Mouse (Mus musculus): Measurements from ENCODE around the gene Pdzrn3.

The Pdzrn3 gene

DNA sequence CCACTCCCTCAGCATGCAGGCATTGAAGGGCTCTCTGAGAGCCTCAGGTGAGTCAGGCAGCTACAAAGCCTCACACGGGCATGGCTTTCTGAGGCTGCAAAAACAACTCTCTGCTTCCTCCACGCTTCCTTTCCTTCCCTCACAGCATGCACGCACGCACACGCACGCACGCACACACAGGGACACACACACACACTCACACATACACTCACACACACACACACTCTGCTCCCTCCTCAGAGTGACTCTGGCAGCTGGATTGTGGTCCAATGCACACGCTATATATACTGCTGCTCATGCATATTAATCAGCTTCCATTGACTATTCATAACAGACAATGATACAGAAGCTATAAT, 178.8 kb downstream of the Pdzrn3 start:
- DNase-seq (ENCODE audit: low read depth, low spot score) = peak; percentile 28

DNA sequence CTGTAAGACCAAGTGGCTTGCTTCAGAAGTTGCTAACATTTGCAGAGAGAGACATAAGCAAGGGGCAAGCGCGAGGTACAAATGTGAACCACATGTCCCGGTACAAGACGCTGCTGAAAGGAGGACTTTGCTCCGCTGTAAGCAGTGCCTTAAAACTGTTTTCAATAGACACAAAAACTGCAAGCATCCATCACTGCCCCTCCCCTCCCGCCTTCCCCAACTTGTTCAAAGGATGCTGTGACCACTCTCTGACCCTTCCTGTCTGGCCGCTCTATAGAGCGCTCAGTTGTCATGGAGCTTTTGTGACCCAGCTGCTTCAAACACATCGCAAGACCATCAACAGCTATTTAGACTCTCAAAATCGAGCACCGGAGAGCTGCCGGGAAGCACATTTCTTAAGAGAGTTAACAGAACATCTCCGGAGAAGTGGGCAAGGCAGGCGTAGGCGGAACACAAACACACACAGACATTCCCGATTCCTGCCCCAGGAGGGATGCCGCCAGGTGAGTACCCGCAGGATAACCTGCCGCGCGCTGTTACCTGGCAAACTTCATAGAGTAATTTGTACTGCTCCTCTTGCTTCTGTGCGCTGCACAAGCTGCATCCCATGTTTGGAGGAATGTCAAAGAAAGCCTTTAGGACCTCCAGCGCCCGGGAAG, 179.3 kb downstream of the Pdzrn3 start:
- DNase-seq (ENCODE audit: low read depth, low spot score) = no peak

DNA sequence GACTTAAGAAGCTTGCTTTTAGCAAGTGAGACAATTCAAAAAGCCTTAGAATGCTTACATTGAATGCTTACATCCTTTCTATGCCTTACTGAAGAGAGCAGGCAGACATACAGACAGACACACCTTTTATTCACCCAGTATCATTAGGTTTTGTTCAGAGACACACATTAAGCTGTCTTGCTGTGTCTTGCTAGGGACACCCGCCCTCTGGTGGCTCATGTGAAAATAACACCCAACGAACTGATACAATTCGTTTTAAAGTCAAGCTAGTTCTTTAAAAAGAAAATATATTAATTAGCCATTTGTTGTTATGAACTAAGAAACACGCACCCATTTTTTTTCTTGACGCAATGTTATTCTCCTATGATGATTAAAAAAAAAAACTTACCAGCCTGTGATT, 180.1 kb downstream of the Pdzrn3 start:
- DNase-seq (ENCODE audit: low read depth, low spot score) = peak; percentile 57

DNA sequence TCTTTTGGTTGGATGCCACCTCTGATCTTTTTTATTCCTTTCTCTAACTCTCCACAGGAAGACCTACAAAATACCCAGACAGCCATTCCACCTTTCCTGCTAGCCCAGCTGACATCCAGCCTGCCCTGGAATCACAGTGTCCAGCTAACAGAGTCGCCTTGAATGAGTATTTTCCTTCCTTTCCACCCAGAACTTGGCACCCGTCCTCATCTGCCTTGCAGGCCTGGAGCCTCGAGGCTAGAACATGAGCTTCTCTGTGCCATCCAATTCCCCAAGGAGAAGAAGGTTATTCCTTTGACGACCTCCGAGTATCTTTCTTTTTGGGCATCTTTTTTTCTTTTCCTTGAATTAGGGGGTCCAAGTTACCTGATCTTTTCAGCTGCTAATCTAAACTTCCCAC, 181.8 kb downstream of the Pdzrn3 start:
- DNase-seq (ENCODE audit: low read depth, low spot score) = no peak

DNA sequence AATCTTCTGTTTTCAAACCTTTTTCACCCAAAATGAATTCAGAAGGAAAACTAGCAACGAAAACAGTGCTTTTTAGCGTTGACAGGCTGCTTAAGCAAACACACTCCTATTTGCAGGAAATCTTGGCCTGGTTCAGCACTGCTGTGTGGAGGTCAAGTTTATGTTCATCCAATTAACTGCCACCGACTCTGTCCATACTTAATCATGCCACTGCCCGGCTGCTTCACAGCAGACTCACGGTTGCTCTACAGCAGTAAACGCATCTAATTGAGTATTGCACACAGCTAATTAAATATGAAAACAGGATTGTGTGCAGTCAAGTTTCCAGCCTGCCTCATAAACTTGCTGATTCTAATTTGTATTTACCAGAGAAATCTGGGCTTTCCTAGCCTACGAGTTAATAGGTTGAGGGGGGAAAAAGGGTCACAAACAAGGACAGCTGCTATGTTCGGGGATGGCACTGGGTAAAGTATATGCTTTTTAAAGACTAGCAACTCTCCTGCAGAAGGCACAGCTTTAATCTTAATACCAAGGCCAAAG, 183.2 kb downstream of the Pdzrn3 start:
- DNase-seq (ENCODE audit: low read depth, low spot score) = no peak

DNA sequence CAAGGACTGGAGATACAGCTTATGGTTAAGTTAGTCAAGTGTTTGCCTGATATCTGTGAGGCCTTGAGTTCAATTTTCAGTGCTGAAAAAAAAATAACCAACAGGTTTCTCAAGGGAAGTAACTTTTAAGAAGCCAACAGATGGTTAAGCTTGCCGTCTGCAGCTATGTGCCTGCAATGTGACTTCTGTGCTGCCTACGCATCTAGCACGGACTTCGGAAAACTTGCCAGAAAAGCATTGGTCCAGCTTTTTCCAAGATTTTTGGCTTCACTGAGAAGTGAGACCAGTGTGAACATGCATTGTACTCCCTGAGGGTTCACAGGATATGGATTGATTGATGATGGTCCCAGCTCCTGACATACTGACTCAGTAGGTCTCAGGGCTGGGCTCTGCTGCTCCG, 186.1 kb downstream of the Pdzrn3 start:
- DNase-seq (ENCODE audit: low read depth, low spot score) = no peak

DNA sequence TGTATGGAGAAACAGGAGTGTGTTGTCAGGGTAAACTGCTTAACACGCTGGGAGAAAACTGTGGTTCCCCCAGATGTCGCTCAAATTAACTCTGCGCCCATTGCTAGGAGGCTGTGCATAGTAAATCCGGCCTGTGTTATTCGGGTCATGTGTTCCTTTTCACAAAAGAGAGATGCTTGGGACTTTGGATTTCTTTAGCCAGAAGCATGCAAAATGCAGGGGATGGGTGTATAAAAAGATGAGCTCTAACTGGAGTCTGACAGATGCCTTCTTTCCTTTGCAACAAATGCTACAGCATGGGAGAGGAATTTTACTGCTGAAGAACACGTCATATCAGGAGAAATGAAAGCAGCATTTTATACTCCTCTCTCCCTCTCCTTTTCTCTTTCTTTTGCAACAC, 190.4 kb downstream of the Pdzrn3 start:
- DNase-seq (ENCODE audit: low read depth, low spot score) = no peak

DNA sequence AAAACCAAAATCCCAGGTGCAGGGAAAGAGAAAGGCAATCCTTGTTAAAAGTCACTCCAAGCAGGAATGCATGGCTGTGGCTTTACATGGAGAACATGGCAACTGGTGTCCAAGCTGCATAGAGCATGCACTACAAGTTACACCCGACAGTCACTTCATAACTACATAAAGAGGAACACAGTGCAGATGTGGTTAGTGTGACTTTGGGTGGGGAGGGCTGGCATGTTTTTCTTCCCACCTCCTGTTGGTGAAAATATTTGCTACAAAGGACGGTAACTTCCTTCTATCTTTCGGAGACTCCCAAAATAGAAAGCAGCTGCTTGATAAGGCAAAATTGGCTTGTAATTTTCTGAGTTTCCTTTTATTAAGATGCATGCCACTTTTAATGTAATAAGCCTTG, 190.8 kb downstream of the Pdzrn3 start:
- no peak for DNase-seq (ENCODE audit: low read depth, low spot score)

DNA sequence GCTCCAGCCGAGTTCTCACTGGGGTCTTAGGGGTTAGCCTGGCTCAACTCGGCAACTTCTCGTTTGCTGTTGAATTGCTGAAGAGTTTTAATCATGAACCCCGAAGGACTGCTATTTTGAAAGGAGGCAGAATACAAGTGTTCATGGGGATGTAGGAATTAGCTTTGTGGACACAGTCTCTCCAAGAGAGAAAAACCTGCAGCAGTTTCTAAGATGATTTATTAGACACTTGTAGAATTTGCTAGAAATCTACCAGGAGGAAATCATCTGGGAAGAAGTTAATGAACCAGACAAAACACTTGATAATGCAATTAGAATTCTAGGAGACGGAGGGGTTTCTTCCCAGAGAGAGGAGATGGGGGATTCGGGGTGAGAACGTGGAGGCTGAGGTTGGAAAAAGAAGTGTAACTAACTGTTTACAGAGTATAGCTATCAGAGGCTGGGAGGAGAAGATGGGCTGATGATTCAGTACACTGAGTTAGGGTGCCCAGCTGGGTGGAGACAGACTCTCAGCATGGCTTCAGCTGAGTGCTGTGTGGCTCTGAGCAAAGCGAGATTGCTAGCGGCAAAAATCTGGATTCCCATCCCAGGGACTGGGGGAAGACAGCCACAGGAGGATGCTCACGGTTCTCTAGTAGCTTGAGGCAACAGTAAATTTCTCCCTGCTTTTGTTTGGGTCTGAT, 193.5 kb downstream of the Pdzrn3 start:
- DNase-seq (ENCODE audit: low read depth, low spot score) = no peak

DNA sequence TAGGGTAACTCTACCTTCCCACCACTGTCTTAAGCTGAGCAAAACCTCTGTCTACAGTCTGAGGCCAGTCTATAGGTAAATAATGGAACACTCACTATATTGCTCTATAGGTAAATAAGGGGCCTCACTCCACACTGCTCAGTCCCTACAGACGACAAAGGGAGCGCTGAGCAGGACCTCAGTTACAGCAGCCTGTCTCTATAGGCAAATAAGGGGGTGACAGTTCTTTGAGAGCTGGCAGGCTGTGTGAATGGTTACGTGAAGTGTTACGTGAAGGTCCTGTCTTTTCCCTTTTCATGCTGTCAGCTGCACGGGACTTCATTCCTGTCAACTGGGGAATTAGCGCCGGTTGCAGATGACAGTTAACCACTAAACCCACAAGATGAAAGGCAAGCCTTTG, 207.0 kb downstream of the Pdzrn3 start:
- no peak for DNase-seq (ENCODE audit: low read depth, low spot score)

DNA sequence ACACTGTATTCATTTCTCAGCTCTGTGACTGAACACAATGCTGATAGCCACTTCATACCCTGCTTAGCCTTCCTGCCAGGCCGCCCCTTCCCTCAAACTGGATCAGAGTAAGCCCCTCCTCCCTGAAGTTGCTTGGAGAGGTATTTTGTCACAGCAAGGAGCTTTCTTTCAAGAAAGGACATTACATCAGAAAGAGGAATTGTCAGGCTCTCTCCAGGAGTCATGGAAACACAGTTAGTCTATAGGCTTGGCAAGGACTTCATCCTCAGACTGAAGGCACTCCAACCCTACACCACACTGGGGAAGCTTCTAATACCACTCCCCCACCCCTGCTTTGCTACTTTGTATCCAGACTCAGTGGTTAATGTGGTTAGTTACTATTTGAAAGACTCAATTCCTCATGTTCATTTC, 224.2 kb downstream of the Pdzrn3 start:
- no peak for DNase-seq (ENCODE audit: low read depth, low spot score)

DNA sequence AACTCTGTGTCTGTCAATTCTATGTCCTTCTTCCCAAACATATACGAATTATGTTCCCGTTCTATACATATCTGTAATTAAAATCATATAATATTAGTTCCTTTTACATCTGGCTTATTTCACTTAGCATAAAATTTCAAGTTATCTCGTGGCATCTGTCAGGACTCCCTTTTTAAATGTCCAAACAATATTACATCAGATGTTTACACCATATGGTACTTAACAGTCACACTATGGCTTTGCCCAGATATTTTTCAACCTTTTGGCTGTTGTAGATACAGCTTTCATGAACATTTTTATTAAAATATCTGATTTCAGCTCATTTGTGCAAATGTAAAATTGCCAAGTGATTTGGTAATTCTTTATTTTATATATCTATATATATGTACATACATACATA, 242.3 kb downstream of the Pdzrn3 start:
- no peak for DNase-seq (ENCODE audit: low read depth, low spot score)

DNA sequence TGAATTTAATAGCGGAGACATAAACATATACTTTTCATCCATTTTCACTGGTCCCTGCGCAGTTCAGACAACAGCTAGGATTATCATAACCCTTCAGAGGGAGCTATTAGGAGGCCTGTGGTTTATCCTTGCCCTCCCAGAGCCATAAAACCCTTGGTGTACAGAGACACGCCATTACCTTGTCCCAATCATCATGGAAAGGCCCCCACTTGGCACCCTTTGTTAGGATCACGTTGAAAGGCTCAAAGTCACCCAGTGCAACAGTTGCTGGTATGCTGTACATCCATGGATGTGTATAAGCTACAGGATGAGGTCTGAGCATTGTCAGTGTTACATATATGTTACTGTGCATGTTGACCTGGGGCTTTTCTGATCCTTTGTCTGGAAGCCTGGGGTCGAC, 252.3 kb downstream of the Pdzrn3 start:
- DNase-seq (ENCODE audit: low read depth, low spot score) = no peak

DNA sequence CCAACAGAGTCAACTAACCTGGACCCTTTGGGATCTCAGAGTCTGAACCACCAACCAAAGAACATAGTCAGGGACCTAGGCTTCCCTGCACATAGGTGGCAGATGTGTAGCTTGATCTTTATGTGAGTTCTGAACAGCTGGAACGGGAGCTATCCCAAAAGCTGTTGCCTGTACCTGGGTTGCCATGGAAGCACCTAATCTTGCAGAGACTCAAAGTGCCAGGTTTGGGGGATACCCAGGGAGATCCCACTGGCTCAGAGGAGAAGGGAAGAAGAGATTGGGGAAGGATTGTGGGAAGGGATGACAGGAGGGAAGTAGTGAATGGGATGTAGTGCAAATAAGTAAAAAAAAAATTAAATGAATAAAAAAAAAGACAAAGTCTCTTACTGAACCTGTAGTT, 268.7 kb downstream of the Pdzrn3 start:
- no peak for DNase-seq (ENCODE audit: low read depth, low spot score)

DNA sequence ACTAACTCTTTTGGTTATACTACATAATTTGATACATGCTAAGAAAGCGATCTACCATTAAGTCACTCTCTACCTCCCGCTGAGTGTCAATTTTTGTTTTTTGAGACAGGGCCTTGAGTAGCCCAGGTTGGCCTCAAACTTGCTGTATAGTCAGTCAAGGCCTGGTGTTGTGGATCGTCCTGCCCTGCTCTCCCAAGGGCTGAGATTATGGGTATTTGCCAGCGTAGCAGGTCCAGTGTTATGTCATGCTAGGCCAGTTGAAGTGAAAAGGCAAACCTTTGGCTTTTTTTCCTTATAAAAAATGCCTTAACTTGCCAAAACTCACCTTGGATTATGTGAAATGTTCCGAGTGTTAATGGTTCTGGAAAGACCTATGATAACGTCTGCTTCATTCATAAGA, 274.2 kb downstream of the Pdzrn3 start:
- DNase-seq (ENCODE audit: low read depth, low spot score) = no peak

DNA sequence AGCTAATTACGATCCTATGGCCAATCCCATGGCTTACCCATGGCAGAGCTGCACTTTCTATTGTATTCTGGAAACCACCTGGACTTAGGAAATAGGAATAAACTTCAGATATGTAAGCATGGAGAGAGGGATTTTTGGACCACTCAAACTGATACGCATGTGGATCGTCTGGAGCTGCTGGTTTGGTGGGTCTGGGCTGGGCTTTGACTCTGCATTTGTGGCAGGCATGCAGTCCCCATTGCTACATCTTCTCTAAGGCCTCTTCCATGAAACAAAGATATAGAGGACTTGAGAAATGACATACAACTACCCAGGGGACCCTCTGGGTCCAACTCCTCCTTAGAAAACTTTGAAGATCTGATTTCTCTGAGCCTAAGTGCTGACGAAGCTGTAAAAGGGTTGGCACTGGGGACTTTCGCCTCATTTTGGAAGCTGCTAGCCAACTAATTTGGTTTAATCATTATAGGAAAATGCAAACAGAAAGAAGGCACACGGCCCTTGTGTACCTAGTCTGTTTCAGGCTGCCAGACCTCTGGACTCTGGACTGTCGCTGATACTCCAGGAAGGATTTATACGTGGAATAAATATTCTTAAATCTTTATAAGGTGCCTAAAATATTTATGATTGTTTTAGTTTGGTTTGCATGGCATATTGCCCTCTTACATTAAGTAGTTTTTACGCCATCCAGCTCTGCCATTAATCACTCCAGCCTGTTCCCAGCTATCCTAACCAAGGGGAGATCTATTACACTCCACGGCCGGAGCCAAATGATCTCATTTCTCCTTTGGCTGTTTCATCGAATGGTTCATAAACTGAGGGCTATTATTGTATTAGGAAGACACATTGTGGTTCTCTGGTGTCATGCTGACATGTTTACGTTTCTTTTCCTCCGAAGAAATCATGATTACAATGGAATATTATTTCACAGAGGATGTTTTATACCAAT, 275.7 kb downstream of the Pdzrn3 start:
- no peak for DNase-seq (ENCODE audit: low read depth, low spot score)

All from retina, postnatal 7 days (tissue).